Mouse (Mus musculus): ENCODE data around the gene Cmklr1. TPM values are rescaled to one million over a fixed set of nuclear protein-coding genes. Genes with fewer than 3 reads are reported as not detected.

Cmklr1 gene
- 1 to 10 TPM; 3.8 to 4.5 TPM for total RNA-seq (2021)

DNA sequence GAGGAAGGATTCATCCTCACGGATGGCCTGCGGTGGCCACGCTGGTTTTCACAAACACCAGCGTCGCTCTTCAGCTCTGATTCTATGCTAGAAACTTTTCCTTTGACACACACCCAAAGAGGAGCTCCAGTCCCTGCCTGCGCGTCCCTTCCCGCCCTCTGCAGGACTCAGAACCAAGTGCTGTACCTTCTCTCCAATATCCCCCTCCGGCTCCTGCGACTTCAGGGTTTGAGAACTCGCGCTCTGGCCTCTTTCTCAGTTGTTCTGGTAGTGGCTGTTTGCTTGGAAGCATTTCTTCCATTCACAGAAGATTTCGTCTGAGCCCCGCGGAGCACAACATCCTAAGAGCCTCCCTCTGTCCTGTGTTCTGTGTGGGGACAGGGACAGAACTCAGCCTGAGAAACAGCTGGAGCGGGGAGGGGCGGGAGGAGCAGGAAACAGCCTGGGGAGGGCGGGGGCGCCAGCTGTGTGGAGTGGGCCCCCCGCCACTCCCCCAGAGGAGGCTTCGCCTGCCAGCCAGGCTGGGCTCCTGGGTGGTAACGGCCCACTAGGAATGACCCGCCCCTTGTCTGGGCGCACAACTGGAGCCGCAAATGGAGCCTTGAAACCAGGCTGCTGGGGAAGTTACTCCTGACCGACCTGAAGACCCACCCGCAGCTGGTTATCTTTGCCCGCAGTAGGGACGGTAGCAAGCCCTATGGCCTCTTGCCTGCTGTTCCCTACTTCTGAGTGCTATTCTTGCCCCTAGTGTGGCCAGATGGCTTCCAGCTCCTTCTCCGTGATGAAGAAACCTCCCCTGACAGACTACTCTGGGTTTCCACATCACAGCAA, at the start of gene Cmklr1:
TSS of gene Cmklr1 (minus strand) at position 392 of the 831 bp plus-strand sequence.
- intact Hi-C loops (cut with DNase I) = no loop called here
- DNase-seq (ENCODE audit: low spot score in 2 of 2) = no peak

- intact Hi-C loops (cut with DNase I) = no loop called here
These were observed 44.2 kb upstream of the Cmklr1 start for GRCm38 (mm10) chr5:113694415-113694814.

DNA sequence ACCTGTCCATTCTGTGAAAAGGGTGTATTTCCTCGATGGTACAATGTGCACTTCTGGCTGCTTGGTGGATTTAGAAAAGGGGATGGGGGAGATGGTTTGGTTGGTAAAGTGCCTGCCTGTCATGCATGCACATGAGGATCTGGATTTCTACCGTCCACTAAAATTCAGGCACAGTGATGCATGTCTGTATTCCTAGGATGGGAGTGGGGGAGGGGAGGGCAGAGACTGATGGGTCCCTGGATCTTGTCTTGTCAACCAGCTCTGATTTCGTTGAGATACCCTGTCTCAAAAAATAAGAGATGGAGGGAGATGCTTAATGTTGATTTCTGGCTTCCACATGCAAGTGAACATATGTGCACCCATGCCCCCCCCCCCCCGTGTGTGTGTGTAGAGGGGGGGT, 43.8 kb upstream of the Cmklr1 start:
- DNase-seq (ENCODE audit: low spot score in 2 of 2) = no peak
- intact Hi-C loops (cut with DNase I) = no loop called here

More at GRCm38 (mm10) chr5:113694415-113694814, 44.2 kb upstream of the Cmklr1 start:
- no peak for DNase-seq (ENCODE audit: low spot score in 2 of 2)

- intact Hi-C loops (cut with DNase I) = no loop called here
- DNase-seq (ENCODE audit: low spot score in 2 of 2) = no peak
These were observed 43.0 kb upstream of the Cmklr1 start for GRCm38 (mm10) chr5:113693196-113693755.

DNA sequence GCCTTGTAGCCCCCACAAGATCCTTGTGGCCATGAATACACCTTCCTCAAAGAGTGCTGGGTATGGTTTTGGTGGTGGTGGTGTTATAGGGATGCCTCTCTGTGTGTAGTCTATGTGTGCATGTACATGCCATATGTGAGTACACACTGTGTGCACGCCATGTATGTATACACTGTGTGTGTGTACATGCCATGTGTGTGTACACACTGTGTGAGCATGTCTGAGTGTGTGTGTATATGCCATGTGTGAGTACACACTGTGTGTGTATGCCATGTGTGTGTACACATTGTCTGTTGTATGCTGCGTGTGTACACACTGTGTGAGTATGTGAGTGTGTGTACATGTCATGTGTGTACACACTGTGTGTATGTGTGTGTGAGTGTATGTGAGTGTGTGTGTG, 40.6 kb upstream of the Cmklr1 start:
- intact Hi-C loops (cut with DNase I) = no loop called here

GRCm38 (mm10) chr5:113690069-113690548, 39.9 kb upstream of the Cmklr1 start:
- DNase-seq (ENCODE audit: low spot score in 2 of 2) = peak in 1 of 2 experiments; percentile 3
- intact Hi-C loops (cut with DNase I) = no loop called here

More for the DNA sequence above, 40.6 kb upstream of the Cmklr1 start:
- DNase-seq (ENCODE audit: low spot score in 2 of 2) = no peak

- intact Hi-C loops (cut with DNase I) = no loop called here
- DNase-seq (ENCODE audit: low spot score in 2 of 2) = no peak
These were observed 37.3 kb upstream of the Cmklr1 start for GRCm38 (mm10) chr5:113687514-113687913.

DNA sequence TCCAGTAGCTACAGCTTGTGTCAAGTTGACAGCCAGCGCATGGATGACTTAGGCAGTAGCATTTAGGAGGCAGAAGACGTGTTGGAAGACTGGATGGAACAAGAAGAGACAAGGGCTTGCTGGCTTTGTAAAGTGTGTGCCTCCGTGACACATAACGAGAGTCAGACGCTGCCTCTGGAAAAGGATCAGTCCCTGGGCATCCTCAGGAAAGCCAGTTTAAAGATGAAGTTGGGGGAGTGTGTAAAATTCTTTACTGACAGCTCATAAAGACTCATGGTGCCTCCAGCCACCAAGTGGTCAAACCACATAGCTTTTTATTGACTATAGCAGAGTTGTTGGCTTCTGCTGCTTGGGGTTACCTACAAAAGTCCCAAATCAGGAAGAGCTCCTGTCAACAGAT, 35.2 kb upstream of the Cmklr1 start:
- intact Hi-C loops (cut with DNase I) = no loop called here
- no peak for DNase-seq (ENCODE audit: low spot score in 2 of 2)

DNA sequence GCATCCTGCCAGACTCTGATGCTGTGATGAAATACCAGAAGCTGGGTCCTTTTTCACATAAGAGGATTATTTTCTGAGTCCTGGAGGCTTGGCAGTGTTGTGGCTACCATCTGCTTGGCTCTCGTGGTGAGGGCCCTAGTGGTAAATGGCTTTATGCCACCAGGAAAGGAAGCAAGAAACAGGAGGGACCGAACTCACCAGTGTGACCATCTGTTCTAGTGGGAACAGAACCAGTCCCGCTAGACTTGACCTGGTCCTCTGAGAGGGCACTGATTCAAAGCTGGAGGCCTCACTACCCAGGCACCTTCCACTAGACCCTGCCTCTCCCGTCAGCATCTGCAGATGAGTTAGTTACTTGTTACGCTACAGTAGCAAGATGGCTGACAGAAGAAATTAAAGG, 33.0 kb upstream of the Cmklr1 start:
- intact Hi-C loops (cut with DNase I) = no loop called here
- DNase-seq (ENCODE audit: low spot score in 2 of 2) = no peak

DNA sequence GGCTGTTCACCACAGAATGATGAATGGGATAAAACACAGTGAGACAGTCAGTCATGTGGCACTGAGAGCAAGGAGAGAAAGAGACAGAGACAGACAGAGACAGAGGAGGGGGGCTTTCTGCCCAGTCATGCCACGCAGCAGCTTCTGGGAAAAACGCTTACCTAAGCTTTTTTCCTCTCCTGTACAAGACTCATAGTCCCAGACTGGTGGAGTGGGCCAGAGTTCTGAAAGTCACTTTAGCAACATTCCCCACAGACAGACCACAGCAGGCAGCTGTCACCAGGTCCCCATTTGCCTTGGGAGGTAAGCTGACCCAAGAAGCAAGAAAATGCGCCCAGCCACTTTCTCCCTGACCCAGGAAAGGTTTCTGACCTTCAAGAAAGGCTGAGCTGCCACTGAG, 32.2 kb upstream of the Cmklr1 start:
- intact Hi-C loops (cut with DNase I) = no loop called here
- DNase-seq (ENCODE audit: low spot score in 2 of 2) = no peak

- DNase-seq (ENCODE audit: low spot score in 2 of 2) = no peak
These were observed 31.0 kb upstream of the Cmklr1 start for GRCm38 (mm10) chr5:113681219-113681618.

GRCm38 (mm10) chr5:113679509-113679908, 29.3 kb upstream of the Cmklr1 start:
- intact Hi-C loops (cut with DNase I) = no loop called here
- DNase-seq (ENCODE audit: low spot score in 2 of 2) = no peak

More at GRCm38 (mm10) chr5:113681219-113681618, 31.0 kb upstream of the Cmklr1 start:
- intact Hi-C loops (cut with DNase I) = no loop called here

DNA sequence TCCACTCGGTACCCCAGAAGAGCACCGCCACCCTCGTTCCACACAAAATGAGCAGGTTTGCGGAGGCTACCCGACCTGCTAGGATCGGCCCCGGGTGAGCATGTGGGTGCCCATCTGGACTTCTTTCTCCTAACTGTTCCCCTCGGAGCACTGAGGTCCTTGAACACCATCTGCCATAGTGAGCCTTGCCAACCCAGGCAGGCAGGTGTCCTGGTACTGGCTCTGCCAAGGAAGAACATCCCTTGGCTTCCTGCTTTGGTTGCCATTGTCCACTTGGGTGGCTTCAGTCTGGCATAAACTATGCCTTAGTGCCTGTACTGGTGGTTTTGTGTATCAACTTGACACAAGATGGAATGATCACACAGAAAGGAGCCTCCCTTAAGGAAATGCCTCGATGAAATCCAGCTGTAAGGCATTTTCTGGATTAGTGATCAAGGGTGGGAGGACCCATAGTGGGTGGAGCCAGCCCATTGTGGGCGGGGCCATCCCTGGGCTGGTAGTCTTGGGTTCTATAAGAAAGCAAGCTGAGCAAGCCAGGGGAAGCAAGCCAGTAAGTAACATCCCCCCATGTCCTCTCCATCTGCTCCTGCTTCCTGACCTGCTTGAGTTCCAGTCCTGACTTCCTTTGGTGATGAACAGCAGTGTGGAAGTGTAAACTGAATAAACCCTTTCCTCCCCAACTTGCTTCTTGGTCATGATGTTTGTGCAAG, 28.7 kb upstream of the Cmklr1 start:
- intact Hi-C loops (cut with DNase I) = no loop called here
- no peak for DNase-seq (ENCODE audit: low spot score in 2 of 2)

- intact Hi-C loops (cut with DNase I) = no loop called here
- no peak for DNase-seq (ENCODE audit: low spot score in 2 of 2)
These were observed 27.3 kb upstream of the Cmklr1 start for GRCm38 (mm10) chr5:113677541-113677940.

DNA sequence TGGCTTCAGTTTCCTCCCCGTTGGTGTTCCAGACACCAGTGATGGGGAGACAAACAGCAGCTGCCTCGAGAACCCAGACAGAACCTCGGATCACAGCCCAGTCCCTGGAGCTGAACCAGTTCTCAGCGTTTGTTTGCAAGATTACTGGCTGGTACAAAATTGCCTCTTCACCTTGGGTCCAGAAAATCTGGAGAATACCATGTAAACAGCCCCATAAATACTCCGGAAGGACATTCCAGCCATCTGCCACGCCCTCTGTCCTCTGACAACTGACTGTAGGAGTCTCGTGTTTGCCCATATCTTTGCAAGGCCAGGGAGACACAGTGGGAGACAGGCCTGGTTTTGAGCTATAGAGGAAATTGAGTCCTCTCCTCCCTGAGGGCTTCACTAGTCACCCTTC, 24.6 kb upstream of the Cmklr1 start:
- intact Hi-C loops (cut with DNase I) = no loop called here
- no peak for DNase-seq (ENCODE audit: low spot score in 2 of 2)

GRCm38 (mm10) chr5:113672456-113672855, 22.2 kb upstream of the Cmklr1 start:
- intact Hi-C loops (cut with DNase I) = no loop called here

DNA sequence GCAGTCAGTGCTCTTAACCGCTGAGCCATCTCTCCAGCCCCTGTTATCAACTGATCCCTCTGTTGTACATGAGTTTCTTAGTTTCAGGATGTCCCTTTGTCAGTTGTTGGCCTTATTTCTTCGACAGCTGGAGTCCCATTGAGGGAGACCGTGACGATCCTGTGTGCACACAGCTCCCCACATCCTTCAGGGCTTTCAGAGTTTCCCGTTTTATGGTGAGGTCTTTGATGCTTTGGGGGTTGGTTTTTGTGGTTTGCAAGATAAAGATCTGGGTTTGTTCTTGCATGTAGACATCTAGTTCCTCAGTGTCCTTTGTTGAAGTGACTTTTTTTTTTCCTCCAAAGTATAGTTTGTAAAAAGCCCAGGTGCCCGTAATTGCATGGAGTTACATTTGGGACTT, 20.4 kb upstream of the Cmklr1 start:
- intact Hi-C loops (cut with DNase I) = no loop called here
- no peak for DNase-seq (ENCODE audit: low spot score in 2 of 2)

More at GRCm38 (mm10) chr5:113672456-113672855, 22.2 kb upstream of the Cmklr1 start:
- DNase-seq (ENCODE audit: low spot score in 2 of 2) = peak in 1 of 2 experiments; percentile 44

GRCm38 (mm10) chr5:113670110-113670509, 19.9 kb upstream of the Cmklr1 start:
- no peak for DNase-seq (ENCODE audit: low spot score in 2 of 2)
- intact Hi-C loops (cut with DNase I) = no loop called here

- no peak for DNase-seq (ENCODE audit: low spot score in 2 of 2)
- intact Hi-C loops (cut with DNase I) = no loop called here
These were observed 14.5 kb upstream of the Cmklr1 start for GRCm38 (mm10) chr5:113664629-113665195.

GRCm38 (mm10) chr5:113664127-113664526, 13.9 kb upstream of the Cmklr1 start:
- intact Hi-C loops (cut with DNase I) = no loop called here
- no peak for DNase-seq (ENCODE audit: low spot score in 2 of 2)
